Mouse (Mus musculus) heart, adult 18-20 months (tissue): ENCODE measurements around the gene Ankrd7. TPM values are rescaled to one million over a fixed set of nuclear protein-coding genes. Genes with fewer than 3 reads are reported as not detected.
A peak's percentile ranks its signal among the peaks of the same experiment; 100 is the strongest.
"Not testable (repeated sequence)": the region's sequence is repeated elsewhere in the genome, so short reads cannot be mapped to it uniquely, and the experiment has no call there.

ENCODE experiments used
- DNase-seq, 2 experiments: peaks; one replicate each; pipeline ENCODE4 v3.0.0; 2021 to 2022; ENCODE audit warnings: mixed read lengths in 1 of 2
- long read RNA-seq, 2 experiments: library from polyadenylated mRNA; stranded (forward); transcript quantifications; one replicate each; pipeline ENCODE4 v2.0.0; 2021
- total RNA-seq, 2 experiments: library from RNA; stranded (reverse); gene quantifications; 2 replicates each; pipeline ENCODE4 v1.2.3; 2021

The Ankrd7 gene
- not detected for total RNA-seq
- long read RNA-seq, experiment 1, result 0 reads
- long read RNA-seq, experiment 2, result 0 reads

DNA sequence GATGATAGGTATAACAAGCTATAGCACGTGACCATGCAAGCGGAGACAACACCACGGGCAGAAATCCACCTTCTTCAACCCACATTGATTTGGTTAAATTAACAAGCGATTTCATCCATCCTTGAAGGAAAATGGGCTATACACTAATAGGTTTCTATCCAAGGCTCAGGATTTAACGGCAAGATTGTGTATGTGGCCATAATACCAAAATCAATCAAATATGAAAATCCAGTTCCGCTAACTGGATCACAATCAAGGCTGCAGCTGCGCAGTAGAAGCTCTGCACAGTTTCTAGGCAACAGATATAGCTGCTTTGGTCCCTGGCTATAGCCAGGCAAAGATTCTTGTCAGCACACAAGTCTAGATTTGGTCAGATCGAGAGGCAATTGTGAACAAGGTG is at the start of gene Ankrd7:
Gene Ankrd7 (plus strand): TSS at position 301 of the 400 bp plus-strand sequence.
- no peak for DNase-seq

DNA sequence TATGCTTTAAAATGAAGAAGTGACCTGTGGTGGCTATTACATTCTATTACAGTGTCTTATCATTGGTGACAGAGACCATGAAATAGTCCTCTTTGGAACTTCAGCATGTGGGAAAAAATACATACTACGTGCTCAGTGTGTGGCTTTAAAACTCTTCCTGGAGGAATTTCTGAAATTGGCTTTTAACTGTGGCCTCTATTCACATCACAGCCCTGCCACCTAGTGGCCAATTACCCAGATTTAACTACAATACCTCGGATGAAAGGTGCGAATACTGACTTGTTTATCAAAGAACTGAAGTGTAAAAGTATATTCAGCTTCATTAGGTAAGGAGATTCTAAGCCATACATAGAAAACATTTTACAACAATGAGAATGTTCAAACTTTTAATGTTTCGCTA is 46.8 kb upstream of the Ankrd7 start:
- peak; percentile 6 to 67 for DNase-seq

- no peak for DNase-seq
Measured at GRCm38 (mm10) chr6:18820246-18820645, 45.9 kb upstream of the Ankrd7 start.

DNA sequence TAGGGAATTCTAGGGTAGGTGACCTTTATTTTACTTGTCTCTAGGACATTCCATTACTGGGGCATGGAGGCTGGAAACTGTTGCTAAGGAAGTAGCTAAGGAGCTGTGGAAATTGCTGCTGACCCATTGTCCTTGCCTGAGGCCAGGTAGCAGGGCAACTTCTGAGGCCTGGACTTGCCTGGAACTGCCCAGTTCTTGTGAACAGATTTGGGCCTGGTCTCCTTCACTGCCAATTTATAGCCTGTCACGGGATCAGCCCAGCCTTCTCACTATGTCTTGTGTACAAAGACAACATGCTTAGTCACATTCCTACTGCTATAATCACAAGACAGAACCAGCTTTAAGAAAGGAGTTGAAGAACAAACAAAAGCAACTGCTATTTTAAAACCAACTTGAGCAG is 43.3 kb upstream of the Ankrd7 start:
- DNase-seq, result no peak

DNA sequence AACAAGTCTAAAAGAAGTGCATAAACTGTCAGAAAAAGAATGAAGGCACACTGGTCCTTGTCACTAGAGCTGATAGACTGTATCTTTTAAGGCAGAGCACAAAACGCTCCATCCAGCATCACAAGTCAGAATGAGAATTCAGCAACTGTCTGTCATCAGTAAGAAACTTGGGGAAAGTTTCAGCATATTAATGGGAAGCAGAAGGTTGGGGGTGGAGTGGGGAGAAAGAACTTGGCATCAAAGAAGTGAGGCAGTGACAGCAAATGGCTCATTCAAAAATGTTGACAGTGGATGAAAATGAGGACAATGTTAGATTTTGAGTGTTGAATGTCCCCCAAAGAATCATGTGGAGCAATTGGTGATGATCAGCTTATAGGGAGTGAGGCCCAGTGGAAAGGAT is 33.2 kb upstream of the Ankrd7 start:
- no peak for DNase-seq

GRCm38 (mm10) chr6:18844529-18844928 is 21.6 kb upstream of the Ankrd7 start:
- DNase-seq, result not testable (repeated sequence)

GRCm38 (mm10) chr6:18845571-18845970 is 20.5 kb upstream of the Ankrd7 start:
- DNase-seq, result peak in 1 of 2 experiments; percentile 7

DNA sequence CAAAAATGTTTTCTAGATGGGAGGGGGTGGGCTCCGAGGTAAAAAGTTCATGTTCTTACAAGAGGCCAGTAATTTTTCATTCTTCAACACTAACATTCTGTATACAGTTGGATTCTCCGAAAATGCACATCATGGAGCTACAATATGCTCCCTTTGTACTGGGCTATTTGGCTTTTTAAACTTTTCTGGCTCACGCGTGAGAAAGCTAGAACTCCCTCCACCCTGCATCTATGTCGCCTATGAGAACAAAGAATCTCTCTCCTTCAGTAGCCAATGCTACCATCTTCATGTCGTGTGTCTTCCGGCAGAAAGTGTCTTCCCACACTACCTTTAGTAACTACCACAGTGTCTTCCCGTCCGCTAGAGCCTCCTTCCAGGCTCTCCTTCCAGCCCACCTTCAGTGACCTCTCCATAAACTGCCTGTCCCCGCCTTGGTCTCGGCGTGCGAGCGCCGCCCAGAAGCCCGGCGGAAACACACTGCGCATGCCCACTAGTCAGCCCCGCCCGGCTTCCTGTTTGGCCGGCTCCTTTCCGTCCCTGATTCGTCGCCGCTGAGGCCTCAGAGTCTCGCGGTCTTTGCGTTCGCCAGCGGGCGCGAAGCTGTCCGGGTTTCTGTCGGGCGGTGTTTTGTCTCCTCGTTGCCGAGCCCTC is 17.9 kb upstream of the Ankrd7 start, which contains the start of gene Lsm8:
Gene Lsm8 (plus strand): TSS at position 529 of the 651 bp plus-strand sequence.
- peak; percentile 97 to 98 for DNase-seq

DNA sequence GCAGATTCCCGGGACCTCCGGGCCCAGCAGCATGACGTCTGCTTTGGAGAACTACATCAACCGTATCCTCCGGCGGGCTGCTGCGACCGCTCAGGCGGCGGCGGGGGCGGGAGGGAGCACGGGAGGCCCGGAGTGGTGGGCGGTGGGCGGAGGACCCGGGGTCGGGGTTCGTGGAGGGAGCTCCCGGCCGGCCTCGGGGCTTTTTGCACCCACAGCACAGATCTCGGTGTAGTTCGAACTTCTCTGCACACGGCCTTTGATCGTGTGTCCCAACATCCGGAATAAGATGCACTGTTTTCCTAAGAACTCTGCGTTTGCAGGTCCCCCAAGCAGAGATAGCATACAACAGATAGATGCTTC is 17.4 kb upstream of the Ankrd7 start:
- DNase-seq, result no peak

DNA sequence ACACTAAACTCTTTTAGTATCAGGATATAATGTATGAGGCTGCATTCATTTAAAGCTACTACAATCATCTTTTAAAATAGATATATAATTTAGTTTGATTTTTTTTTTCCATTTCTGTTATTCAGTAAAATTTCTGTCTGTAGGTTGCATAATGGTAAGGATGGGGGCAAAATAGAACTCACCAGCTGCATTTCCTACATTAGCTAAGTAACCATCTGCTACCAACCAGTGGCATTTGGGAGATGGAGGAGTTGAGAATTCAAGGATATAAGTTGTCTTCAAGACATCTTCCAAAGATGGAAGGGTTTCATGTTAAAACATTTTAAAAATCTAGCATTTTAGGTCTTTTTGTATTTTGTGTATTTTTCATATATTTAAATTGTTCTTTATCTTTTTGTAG is 10.8 kb upstream of the Ankrd7 start:
- no peak for DNase-seq

DNA sequence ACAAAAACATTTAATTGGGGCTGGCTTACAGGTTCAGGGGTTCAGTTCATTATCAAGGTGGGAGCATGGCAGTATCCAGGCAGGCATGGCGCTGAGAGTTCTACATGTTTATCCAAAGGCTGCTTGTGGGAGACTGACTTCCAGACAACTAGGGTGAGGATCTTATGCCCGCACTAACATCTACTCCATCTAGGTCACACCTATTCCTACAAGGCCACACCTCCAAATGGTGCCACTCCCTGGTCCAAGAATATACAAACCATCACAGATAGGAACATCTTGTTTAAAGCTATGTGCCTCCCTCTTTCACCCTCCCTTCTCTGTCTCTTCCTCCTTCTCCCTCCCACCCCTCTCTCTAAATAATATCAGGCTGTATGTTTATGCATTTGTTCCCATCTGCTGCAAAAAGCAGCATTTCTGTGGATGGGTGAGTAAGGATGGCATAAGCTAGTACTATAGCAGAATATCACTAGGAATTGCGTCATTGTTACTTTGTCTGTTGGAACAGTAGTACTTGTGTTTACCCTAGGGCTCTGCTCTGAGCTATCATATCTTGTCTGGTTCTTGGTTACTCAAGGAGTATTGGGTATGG is 9.5 kb upstream of the Ankrd7 start:
- no peak for DNase-seq

DNA sequence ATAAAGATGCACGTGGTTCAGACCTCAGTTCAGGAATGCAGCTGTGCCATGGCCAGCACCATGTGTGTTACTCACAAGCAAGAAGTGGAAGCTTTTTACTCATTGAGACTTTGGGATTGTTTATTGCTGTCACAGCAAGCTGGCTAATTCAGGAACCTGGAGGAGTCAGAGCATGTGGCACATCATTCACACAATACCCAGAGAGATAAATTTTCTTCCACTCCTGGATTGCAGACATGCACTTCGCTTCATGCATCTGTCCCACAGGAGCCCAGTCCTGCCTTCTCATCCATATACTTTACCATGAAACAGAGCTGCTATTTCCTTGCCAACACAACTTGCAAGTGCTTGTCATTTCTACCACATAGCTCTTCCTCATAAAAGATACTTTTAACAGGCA is 22.9 kb downstream of the Ankrd7 start:
- DNase-seq, result no peak

- no peak for DNase-seq
Measured at GRCm38 (mm10) chr6:18894142-18894541, 28.0 kb downstream of the Ankrd7 start.

GRCm38 (mm10) chr6:18907173-18907572 is 41.1 kb downstream of the Ankrd7 start:
- no peak for DNase-seq

- no peak for DNase-seq
Measured at GRCm38 (mm10) chr6:18913179-18913578, 47.1 kb downstream of the Ankrd7 start.

DNA sequence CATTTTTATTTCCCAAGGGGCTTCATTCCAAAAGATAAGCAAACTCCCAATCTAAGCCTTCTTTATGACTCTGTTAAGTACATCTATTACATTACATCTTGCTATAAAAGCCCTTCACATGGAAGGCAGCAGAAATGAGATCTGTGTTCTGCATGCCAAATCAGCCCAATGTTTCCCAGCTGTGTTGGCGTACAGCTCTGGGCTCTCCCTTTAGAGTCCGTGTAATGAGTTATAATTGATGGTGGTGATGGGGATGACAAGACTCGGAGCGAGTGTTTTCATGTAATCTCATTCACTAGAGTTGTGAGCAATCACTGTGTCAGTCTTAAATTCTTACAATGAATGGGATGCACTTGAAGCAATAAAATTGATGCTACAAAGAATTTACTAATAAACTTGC is 49.9 kb downstream of the Ankrd7 start:
- DNase-seq, result no peak

DNA sequence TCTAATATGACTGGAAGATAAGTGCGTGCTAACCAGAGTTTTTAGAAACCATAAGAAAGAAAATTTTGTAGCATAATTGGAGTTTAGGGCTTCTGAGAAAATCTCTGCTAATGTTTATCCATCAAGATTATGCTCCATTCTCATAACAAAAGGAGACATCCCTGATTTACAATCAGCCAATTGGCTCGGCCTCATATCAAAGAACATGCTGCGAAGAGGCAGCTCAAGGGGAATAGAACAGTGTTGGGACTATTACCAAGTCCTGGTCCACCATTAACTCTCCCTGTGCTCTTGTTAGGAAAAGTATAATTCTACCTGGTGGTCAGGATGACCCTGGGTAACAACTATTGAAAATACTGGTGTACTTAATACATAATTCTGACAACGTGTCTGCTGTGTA is 50.4 kb downstream of the Ankrd7 start:
- DNase-seq, result no peak

Other genes starting within 250 kb of the Ankrd7 start
- 10 to 100 TPM; 21.7 to 21.9 TPM for gene Lsm8, start 17.7 kb upstream of the Ankrd7 start, total RNA-seq